Mouse (Mus musculus): ENCODE results near the gene Pex10. TPM values are rescaled to one million over a fixed set of nuclear protein-coding genes. Genes with fewer than 3 reads are reported as not detected.
A peak's percentile ranks its signal among the peaks of the same experiment; 100 is the strongest.
"Not testable (repeated sequence)": the region's sequence is repeated elsewhere in the genome, so short reads cannot be mapped to it uniquely, and the experiment has no call there.

Pex10 gene
- total RNA-seq, 2 experiments from 2014 or later: 20.3 to 23.0 TPM

DNA sequence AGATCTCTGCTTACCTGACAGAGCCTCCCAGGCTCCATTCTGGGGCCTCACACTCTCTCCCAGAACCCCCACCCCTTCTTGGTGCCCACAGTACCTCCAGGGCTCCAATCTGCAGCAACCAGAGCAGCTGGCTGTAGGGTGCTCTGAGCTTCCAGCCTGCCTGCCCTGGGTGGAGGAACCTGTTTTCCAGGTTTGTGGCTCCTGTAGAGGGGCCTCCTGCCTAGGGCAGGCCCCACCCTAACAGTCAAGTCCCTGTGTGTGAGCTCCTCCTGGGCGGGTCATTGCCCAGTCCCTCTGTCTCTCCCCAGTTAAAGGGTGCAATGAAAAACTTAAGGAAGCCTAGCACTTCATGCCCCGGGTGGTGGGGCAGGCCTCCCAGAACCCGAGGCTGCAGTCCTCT lies 2.9 kb upstream of the Pex10 start:
- no peak for DNase-seq (ENCODE audit: low spot score in 2 of 2)

DNA sequence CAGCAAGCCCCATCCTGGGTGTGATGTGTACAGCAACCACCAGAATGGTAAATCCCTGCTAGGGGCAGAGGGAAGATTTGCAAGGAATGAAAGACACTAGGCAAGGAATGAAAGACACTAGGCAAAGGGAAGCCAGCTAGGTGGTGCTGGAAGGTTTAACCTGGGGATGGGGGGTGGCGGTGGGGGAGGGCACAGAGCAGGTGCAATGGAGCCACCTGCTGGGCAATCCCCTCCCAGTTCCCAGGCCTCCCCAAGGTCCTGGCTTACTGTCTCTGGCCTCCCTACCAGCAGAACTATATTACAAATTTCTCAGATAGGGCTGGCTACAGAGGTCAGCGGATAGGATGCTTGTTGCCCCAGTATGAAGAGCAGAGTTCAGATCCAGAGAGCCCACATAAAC lies 2.3 kb upstream of the Pex10 start:
- DNase-seq (ENCODE audit: low spot score in 2 of 2): no peak

DNA sequence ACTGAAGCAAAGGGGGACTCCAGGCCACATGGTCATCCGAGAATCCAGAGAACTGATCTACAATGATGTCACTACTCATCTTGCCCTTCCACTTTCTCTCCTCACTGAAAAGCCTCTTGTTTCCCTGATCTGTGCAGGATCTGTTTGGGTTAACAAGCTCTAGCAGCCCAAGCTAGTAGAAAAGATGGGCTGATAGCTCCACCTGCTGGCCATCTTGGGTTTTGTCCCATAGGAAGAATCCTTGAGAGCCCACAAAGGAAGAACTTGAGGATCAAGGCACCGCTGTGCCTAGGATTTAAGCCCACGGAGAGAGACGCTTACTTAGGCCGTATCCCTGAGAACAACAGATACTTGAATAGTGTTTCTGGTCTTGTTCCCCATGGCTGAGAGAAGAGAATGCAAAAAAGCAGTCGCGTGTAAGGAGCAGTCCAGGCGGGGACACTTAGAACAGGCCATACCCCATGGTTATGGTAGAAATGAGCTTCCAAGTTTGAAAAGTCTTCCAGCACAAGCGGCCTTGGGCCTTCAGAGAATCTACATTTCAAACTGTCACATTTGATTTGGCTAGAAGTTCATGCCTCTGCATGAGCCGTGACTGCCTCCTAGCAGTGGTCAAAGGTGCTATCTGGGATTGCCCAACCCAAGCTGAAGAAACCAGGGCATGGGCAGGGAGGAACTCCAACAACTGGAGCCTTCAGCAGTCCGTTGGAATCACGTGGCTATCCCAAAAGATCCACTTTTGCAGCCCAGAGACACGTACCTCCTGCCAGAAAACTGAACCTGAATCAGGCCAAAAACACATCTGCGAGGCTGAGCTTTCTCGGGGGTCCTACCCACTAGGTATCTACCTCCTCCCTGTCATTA lies 614 bp upstream of the Pex10 start:
- peak; percentile 95 to 97 for DNase-seq (ENCODE audit: low spot score in 2 of 2)

DNA sequence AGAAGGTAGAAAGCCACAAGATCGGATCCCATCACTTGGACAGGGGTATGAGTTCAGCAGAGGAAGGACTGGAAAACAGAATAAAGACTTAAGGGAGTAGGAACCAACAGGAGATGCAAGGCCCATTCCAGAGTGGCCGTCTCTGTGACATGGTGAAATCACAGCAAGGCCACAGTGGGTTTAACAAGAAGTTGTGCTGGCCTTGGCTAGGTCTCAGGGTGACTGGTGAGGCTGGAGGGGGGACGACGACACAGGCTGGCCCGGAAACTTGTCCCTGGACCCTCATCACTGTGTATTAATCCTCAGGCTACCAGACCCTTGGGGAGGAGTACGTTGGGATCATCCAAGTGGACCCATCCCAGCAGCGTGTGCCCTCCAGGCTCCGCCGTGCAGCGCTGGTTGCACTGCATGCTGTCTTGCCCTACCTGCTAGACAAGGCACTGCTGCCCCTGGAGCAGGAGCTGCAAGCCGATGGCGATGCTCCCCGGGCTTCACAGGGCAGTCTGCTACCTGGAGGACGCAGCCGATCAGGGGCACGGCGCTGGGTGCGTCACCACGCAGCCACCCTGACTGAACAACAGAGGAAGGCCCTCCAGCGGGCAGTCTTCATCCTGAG lies 1.6 kb downstream of the Pex10 start:
- DNase-seq (ENCODE audit: low spot score in 2 of 2): no peak

DNA sequence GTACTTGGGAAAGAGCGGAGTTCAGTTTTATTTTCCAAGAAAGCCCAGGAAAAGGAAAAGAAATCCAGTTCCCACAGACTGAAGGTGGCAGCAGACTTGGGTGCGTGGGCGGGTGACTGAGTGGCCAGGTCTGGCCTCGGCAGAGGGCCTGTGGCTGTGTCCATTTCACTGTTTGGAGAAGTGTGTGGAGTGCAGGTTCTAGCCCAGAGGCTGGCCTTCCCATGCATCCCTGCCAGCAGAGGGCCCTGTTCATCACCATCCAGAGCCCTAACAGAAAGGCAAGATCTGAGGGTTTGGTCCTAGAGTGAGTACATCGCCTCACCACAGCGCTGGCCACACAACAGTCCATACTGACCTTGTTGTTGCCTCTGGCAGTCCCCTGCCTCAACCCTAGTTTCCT lies 2.4 kb downstream of the Pex10 start:
- DNase-seq (ENCODE audit: low spot score in 2 of 2): no peak

DNA sequence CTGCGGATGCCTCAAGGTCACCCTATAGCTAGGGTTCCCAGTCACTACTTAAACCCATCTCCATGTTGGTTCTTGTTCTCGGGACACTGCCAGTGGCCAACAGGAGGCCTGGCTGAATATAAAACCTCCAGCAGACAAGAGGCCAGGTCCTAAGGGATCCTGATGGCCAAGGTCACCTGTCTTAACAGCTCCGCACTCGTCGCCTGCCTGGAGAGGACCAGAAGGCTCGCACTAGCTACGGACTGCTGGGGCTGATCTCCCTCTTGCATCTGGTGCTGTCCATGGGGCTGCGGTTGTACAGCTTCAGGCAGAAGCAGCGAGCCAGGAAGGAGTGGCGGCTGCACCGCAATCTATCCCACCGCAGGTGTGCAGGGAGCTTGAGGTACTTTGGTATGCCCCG lies 3.4 kb downstream of the Pex10 start:
- no peak for DNase-seq (ENCODE audit: low spot score in 2 of 2)

DNA sequence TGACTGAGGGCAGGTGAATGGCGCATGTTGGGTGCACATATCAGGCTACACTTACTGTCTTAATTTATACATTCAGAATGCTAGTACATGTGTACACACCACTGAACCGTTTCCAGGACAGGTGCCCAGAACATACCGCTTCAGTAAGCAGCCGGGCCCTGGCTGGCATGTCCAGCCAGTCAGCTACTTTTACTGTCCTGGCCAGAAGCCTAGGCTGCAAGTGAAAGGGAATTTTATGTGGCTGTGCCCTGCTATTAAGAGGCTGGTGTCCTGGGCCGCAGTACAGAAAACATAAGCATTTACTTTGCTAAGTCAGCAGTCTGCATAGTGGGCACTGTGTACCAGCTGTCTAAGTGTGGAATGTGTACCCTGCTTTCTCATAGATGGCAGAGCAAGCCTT lies 4.1 kb downstream of the Pex10 start:
- DNase-seq (ENCODE audit: low spot score in 2 of 2): no peak

DNA sequence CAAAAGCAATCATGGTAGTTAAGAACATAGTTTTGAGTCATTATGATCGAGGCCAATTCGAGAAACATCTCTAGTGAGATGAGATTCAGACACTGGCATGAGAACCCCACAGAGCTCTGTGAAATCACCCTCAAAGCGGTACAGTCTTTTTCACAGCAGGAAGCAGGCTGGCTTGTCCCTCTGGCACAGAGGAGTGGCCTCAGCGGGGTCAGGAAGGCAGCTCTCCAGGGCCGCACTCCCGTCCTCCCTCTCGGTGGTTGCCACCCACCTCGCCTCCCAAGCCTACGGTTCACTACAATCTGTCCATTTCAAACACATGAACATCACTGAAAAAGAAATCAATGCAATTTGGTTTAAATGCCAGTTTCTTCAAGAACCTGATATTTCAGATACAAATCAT lies 7.6 kb downstream of the Pex10 start:
- no peak for DNase-seq (ENCODE audit: low spot score in 2 of 2)

DNA sequence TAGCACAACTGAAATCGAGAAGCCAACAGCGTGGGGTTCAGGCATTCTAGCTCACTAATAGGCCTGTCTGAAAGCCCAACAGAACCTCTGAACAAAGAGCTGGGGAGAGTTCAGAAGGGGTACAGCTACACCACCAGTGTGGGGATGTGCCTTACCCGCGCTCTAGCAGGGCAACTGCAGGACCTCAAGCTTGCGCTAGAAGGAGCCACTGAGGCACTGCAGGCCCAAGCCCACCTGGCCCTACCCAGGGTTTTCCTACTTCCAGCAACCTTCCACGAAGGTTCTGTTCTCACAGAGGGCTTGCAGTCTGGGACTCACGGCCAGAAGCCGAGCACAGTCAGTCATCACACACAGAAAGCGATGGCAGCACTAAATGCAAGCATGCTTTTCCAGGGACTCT lies 8.3 kb downstream of the Pex10 start:
- DNase-seq (ENCODE audit: low spot score in 2 of 2): no peak

DNA sequence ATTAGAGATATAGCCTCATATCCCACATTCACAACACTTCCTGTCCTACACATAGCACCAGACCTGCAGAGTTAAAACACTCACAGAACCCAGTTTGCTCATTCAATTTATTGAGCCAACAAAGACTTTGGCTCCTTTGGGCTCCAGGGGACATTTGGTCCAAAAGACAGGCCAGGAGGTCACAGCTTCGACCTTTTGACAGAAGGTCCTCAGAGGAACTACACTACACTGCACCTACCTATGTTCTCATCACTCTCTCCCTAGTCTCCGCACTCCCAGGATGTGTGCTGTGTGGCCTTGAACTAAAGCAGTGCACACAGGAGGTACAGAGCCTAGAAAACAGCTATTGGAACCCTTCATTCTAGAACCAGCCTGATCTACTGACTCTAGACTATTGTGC lies 9.0 kb downstream of the Pex10 start:
- DNase-seq (ENCODE audit: low spot score in 2 of 2): no peak

DNA sequence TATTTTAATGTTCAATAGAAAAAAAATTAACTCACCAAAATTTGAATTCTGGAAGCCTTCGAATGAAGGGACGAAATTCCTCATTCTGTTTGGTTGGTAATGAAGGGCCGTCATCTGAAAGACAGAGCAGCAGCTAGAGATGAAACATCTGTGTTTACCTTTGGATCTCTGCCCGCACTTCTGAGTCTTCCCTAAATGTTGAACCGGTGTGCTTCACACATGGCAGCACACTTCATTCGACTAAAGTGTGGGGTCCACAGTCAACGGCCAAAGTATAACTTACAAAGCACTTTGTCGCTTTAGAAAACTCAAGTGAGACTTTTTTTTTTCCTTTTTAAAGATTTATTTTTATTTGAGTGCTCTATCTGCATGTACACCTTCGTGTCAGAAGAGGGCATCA lies 9.9 kb downstream of the Pex10 start:
- no peak for DNase-seq (ENCODE audit: low spot score in 2 of 2)

DNA sequence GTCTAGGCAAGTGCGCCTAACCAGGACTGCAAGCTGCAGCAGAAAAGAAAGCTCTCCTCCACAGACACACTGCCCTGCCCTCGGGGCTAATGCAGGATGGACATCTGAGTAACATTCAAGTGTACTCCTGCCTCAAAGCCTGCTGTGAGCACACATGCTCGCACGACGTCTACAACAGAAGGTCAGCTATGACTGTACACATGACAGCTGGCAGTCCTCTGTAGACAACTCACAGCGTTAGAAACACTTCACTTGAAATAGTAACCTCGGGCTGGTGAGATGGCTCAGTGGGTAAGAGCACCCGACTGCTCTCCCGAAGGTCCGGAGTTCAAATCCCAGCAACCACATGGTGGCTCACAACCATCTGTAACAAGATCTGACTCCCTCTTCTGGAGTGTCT lies 12.0 kb downstream of the Pex10 start:
- DNase-seq (ENCODE audit: low spot score in 2 of 2): not testable (repeated sequence)

DNA sequence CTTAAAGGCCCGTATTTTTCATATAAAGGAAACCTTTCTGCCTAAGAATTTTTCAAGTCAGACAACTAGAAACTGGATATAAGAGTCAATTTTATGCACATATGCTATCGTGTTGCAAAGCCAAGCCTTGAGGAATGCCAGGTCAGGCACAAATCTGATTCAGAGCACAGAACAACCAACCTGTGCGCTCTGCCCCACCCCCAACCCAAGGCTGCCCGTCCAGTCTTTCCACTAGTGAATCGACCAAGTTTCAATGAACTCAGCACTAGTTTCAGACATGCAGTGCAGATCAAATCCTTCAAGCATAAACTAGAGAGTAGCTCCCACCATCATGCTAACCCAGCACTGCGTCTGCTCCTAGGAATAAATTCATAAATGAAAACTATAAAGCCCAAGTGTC lies 12.8 kb downstream of the Pex10 start:
- no peak for DNase-seq (ENCODE audit: low spot score in 2 of 2)

DNA sequence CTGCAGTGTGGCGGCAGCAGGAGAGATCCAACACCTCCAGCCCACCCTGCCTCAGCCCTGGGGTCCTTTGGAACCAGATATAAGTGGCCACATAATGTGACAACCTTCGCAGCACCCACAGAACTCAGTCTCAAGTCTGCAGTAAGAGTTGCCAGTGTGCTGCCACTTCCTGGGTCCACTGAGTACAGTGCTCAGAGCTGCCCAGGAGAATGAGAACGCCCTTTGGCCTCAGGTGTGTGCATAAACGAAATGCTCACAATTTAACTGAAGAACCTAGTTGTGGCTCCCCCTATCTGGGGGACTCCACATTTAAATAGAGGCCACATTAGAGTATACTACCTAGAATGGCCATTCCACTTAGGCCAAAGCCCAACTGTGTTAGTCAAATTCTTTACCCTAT lies 16.7 kb downstream of the Pex10 start:
- no peak for DNase-seq (ENCODE audit: low spot score in 2 of 2)

DNA sequence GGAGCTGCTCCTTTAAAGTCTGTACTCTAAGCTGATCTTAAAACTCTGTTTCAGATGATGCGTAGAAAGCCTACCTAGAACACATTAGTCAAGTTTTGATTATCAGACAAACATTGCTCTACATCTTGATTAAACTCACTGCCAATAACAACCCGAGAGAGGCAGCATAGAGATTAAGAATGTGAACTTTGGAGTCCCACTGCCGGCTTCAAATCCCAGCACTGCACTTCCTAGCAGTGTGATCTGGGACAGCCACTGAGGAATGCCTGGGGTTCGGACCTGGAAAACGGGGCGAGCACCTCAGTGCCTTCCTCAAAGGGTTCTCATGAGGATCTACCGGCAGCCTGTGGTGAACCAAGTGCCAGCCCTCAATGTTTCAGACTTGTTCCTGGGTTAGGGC lies 17.5 kb downstream of the Pex10 start:
- DNase-seq (ENCODE audit: low spot score in 2 of 2): no peak

DNA sequence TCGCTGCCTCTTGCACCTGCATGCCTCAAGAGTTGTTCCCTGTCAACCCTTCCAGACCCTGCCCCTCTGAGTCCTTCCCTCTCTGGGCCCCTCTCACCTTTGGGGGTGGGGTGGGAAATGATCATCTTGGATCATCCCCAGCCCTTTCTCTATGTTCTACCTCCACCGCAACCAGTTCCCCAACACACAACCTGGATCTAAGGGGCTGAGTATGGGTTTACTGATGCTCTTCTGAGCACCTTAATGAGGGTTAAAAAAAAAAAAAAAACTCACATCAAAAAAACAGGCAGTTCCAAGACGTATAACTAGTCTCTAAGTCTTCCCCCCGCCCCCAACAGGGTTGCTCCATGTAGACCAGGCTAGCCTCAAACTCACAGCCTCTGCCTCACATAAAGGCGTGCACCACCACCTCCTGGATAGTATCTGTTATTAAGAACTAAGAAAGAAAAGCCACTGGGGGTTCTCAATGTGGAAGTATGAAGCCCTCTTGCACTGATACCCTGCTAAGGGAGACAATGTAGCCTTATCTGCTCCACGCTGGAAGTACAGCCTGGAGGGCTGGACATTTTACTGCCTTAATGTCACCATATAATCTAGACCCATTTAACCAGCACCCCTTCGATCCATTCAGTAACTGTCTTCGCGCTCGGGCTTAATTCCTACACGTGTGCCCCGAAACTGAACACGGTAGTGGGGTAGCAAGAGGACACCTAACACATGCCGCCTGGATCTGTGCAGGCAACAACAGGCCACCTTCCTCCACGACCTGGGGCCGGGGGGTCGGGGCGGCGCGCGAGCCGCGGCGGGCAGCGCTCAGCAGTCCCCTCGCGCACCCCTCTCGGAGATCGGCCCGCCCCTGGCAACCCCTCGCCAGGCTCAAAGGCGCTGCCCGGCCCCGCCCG lies 18.6 kb downstream of the Pex10 start:
- DNase-seq (ENCODE audit: low spot score in 2 of 2): no peak

DNA sequence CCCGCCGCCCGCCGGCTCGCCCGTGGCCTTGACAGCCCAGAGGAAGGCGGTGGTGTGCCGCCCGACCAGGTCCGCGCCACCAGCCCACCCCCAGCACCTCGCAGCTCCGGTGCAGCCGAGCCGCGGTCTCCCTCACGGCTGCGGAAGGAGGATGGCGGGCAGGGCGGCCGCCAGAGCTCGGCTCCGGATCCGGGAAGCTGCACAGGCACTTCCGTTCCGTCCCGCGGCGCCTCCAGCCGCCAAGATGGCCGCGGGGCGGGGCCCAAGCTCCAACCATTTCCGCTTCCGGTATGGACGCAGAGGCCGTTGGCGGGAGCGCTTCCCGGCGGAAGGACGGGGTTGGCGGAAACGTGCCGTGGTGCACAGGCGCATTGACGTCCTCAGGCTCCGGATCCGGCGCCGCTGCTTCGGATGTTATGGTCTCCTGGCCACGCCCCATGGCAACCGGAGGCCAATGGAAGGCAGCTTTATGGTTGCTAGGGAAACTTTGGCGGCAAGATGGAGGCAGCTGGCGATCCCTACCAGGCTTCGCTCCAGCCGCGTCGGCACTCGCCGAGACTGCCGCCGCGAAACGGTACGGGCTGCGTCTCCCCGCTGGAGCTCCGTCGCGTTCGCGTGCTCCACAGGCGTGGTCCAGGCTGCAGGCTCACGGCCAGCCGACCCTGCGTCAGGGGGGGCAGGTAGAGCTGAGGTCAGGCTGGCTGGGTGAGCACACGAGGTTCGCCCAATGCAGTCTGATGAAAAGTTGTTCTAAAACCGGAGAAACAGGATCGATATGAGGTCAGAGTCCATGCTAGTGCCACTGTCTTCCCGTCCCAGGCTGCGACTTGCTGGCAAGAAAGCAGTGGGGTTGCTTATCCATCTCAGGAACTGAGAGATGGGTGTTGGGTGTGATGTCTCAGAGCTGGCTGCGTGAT lies 19.6 kb downstream of the Pex10 start, which contains the start of the genes Rer1 and Morn1:
TSS of gene Rer1 (minus strand) at position 275 of the 917 bp plus-strand sequence.
TSS of gene Morn1 (plus strand) at position 470 of the 917 bp plus-strand sequence.
- peak; percentile 100 for DNase-seq (ENCODE audit: low spot score in 2 of 2)

DNA sequence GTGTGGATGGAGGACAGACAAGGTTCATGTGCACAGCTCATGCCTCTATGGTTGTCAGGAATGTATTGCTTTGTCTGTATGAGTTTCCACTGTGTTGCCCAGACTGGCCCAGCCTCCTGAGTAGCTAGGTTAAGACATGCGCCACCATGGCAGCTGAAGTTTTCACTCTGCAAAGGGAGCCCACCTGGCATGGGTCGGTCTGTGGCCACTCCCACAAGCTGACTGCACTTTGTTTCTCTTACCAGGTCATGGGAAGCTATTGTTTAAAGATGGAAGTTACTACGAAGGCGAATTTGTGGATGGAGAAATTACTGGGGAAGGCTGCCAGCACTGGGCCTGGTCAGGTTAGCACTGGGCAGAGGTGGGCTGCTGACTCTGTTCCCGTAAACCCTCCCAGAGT lies 22.4 kb downstream of the Pex10 start:
- DNase-seq (ENCODE audit: low spot score in 2 of 2): no peak

DNA sequence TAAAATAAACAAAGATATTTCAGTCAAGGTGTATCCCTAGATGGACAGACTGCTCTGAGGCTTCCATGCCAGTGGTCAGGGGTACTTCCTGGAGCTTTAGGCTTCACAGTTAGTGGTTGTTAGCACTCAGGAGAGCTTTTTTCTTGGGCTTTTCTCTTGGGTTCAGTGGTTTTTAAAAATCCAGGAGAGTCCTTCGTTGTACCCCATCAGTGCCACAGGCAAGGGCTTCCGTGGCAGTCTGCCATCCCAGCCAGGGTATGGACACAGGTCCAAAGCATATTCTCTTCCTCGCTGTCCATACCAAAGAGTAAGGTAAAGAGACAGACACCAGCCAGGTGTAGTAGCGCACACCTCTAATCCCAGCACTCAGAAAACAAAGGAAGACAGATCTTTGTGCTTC lies 23.3 kb downstream of the Pex10 start:
- no peak for DNase-seq (ENCODE audit: low spot score in 2 of 2)

DNA sequence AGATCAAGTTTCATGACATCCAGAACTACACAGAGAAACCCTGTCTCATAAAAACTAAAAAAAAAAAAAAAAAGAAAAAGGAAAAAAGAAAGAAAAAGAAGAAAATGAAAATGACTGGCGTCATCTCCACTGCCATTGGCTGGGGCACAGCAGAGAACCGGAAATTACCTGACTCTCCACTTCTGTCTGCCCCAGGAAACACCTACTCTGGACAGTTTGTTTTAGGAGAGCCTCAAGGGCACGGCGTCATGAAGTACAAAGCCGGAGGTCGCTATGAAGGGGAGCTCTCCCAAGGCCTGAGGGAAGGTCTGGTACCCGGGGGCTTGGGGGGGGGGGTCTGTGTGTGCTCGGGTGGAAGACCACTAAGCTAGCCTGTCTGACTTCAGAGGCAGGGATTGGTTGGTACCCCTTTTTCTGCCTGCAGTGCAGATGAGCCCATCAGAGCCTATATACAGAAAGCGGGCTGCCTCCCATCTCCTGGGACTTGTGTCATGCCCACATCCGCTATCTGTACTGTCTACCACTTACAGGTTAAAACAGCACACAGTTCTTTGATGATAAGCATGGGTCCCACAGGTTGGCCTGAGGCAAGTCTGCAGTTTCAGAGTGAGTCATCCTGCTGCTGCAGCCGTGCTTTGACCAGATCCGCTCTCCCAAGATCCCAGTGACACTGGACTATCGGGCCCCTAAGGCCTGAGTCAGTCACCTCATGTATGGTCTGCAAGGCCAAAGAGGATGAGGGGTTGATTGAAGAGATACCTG lies 24.1 kb downstream of the Pex10 start:
- no peak for DNase-seq (ENCODE audit: low spot score in 2 of 2)

Data from layer of hippocampus, postnatal 10 days (tissue).